ENCODE assay signal across 30 mouse cellular contexts in the genomic region with DNA sequence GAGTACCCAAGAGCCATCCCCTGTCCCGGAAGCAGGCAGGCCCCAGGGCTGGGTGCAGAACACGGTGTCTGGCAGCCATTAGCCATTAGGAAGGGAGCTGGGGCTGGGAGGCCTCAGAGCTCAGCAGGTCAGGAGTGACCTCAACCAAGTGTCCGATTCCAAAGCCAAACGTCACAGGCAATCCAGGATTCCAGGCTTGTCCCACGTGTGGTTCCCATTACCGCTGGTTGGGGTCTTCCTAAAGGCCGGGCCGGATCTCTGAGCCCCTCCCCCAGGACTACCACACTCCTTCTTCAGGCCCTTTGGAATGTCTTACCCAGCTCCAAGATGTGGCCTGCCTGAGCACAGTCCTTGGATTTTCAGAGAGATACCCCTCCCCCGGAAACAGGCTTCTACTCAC. TPM values are rescaled to one million over a fixed set of nuclear protein-coding genes. Genes with fewer than 3 reads are reported as not detected.
DNase-seq lines count a peak whose midpoint lies in the region; ATAC-seq and TF ChIP-seq lines count a peak whose summit lies in the region.
"Had no signal": no experiment of that assay in that cellular context is flagged by ENCODE, and none has a peak within 500 bp of the region (broad histone marks: within the 10 kb centered on the region; RNA-seq: fewer than 3 reads in every experiment).

No protein-coding gene starts in this region.

- no peak for TF ChIP-seq POLR2A in limb, embryonic 14.5 days (IDR thresholded peaks at IDR 0.05; ENCODE audit: borderline replicate concordance, extremely low read depth, insufficient read depth, insufficient read length)

- H3K4me1 ChIP-seq in kidney, postnatal 0 days (replicated peaks; ENCODE audit: insufficient read depth, low read length), result peaks cover 32% of the 10 kb centered on the region
- H3K4me1 ChIP-seq in kidney, embryonic 16.5 days (ENCODE audit: insufficient read depth, low read length), result peaks cover 49% of the 10 kb centered on the region
- peaks cover 13% of the 10 kb centered on the region for H3K4me1 ChIP-seq in embryonic facial prominence, embryonic 11.5 days (ENCODE audit: control insufficient read depth, insufficient read depth, low read length)
- peaks cover 26% of the 10 kb centered on the region for H3K4me1 ChIP-seq in limb, embryonic 14.5 days (ENCODE audit: control insufficient read depth, insufficient read depth, low read length)

- H3K9me3 ChIP-seq in kidney, postnatal 0 days (replicated peaks; ENCODE audit: low read length), result no peaks in the 10 kb centered on the region
- H3K9me3 ChIP-seq in kidney, embryonic 16.5 days (ENCODE audit: low read length), result no peaks in the 10 kb centered on the region
- H3K9me3 ChIP-seq in embryonic facial prominence, embryonic 11.5 days (replicated peaks; ENCODE audit: control insufficient read depth, low read length), result no peaks in the 10 kb centered on the region
- no peaks in the 10 kb centered on the region for H3K9me3 ChIP-seq in limb, embryonic 14.5 days (ENCODE audit: control insufficient read depth, low read length)
- H3K9me3 ChIP-seq: liver, embryonic 13.5 days had no signal

- H3K27me3 ChIP-seq in kidney, postnatal 0 days (ENCODE audit: insufficient read depth, low read length), result no peaks in the 10 kb centered on the region
- peaks cover 22% of the 10 kb centered on the region; the same call in 1 of the 2 replicates for H3K27me3 ChIP-seq in kidney, embryonic 16.5 days (ENCODE audit: insufficient read depth, low read length)
- H3K27me3 ChIP-seq in embryonic facial prominence, embryonic 11.5 days (ENCODE audit: control insufficient read depth, insufficient read depth, low read length), result no peaks in the 10 kb centered on the region
- H3K27me3 ChIP-seq in limb, embryonic 14.5 days (ENCODE audit: control insufficient read depth, insufficient read depth, low read length), result no peaks in the 10 kb centered on the region

- no peaks in the 10 kb centered on the region for H3K36me3 ChIP-seq in kidney, postnatal 0 days (ENCODE audit: insufficient read depth, low read length)
- no peaks in the 10 kb centered on the region for H3K36me3 ChIP-seq in kidney, embryonic 16.5 days (ENCODE audit: insufficient read depth, low read length)
- no peaks in the 10 kb centered on the region for H3K36me3 ChIP-seq in embryonic facial prominence, embryonic 11.5 days (replicated peaks; ENCODE audit: control insufficient read depth, insufficient read depth, low read depth, low read length)
- no peaks in the 10 kb centered on the region for H3K36me3 ChIP-seq in limb, embryonic 14.5 days (ENCODE audit: control insufficient read depth, insufficient read depth, low read length)
- H3K36me3 ChIP-seq: liver, embryonic 13.5 days had no signal

- no peak overlapping the region for H3K4me3 ChIP-seq in kidney, postnatal 0 days (replicated peaks; ENCODE audit: low read depth, low read length)
- no peak overlapping the region for H3K4me3 ChIP-seq in kidney, embryonic 16.5 days (ENCODE audit: low read length)
- H3K4me3 ChIP-seq in embryonic facial prominence, embryonic 11.5 days (ENCODE audit: low read depth, low read length), result no peak overlapping the region
- H3K4me3 ChIP-seq in limb, embryonic 14.5 days (replicated peaks; ENCODE audit: low read length), result no peak overlapping the region
- H3K4me3 ChIP-seq: liver, embryonic 13.5 days had no signal

- 0 out of 2 replicates have a peak overlapping the region, but pooled peaks have one; percentile 2 for H3K27ac ChIP-seq in kidney, postnatal 0 days
- H3K27ac ChIP-seq in kidney, embryonic 16.5 days (ENCODE audit: low read length), result no peak overlapping the region
- H3K27ac ChIP-seq in embryonic facial prominence, embryonic 11.5 days (replicated peaks; ENCODE audit: low read depth, low read length), result peak overlapping the region; percentile 57
- H3K27ac ChIP-seq in limb, embryonic 14.5 days (replicated peaks; ENCODE audit: low read depth, low read length), result no peak overlapping the region
- H3K27ac ChIP-seq: liver, embryonic 13.5 days had no signal

- no peak for ATAC-seq in kidney, postnatal 0 days (replicated peaks; ENCODE audit: low FRiP score, low read depth)
- no peak for ATAC-seq in kidney, embryonic 16.5 days (ENCODE audit: low FRiP score, low TSS enrichment)
- no peak for ATAC-seq in embryonic facial prominence, embryonic 11.5 days (replicated peaks; ENCODE audit: insufficient number of reproducible peaks, low FRiP score, low TSS enrichment, low read depth)
- ATAC-seq in limb, embryonic 14.5 days (ENCODE audit: low FRiP score, low read depth), result 0 out of 2 replicates have a peak, but pooled peaks have one; percentile 23
- ATAC-seq: forebrain, postnatal 0 days; inflammation-experienced regulatory T-cells, adult 6 months had no signal

- TF ChIP-seq CTCF in kidney, postnatal 0 days (IDR thresholded peaks at IDR 0.05; ENCODE audit: low read depth), result no peak

- intact Hi-C loops in heart, postnatal 25 days (cut with DNase I), result no loop called here

- H3K4me2 ChIP-seq in kidney, postnatal 0 days (ENCODE audit: low read length), result no peak overlapping the region
- H3K4me2 ChIP-seq in kidney, embryonic 16.5 days (replicated peaks; ENCODE audit: low read depth, low read length), result no peak overlapping the region
- no peak overlapping the region for H3K4me2 ChIP-seq in embryonic facial prominence, embryonic 11.5 days (ENCODE audit: low read depth, low read length)
- H3K4me2 ChIP-seq in limb, embryonic 14.5 days (replicated peaks; ENCODE audit: low read depth, low read length, severe bottlenecking), result no peak overlapping the region
- H3K4me2 ChIP-seq: heart, embryonic 11.5 days; liver, embryonic 13.5 days had no signal

- WGBS in kidney, postnatal 0 days, result 41% methylated on average over 9 of the region's 9 CpGs
- WGBS in kidney, embryonic 16.5 days, result 29% methylated on average over 9 of the region's 9 CpGs
- WGBS in embryonic facial prominence, embryonic 11.5 days, result 13% methylated on average over 9 of the region's 9 CpGs
- 20% methylated on average over 9 of the region's 9 CpGs for whole genome bisulfite sequencing in limb, embryonic 14.5 days

- H3K9ac ChIP-seq in kidney, postnatal 0 days (ENCODE audit: low read depth, low read length), result no peak overlapping the region
- no peak overlapping the region for H3K9ac ChIP-seq in kidney, embryonic 16.5 days (replicated peaks; ENCODE audit: low read length)
- no peak overlapping the region for H3K9ac ChIP-seq in embryonic facial prominence, embryonic 11.5 days (replicated peaks; ENCODE audit: low read length)
- H3K9ac ChIP-seq in limb, embryonic 14.5 days (ENCODE audit: low read depth, low read length, severe bottlenecking), result no peak overlapping the region
- H3K9ac ChIP-seq: forebrain, postnatal 0 days; liver, embryonic 13.5 days had no signal

- no peak for DNase-seq in kidney, postnatal 0 days (ENCODE audit: low spot score)
- DNase-seq in R1 (ENCODE audit: low read depth, low spot score), result peak; percentile 42
- DNase-seq in embryonic facial prominence, embryonic 11.5 days (ENCODE audit: low spot score), result peak; percentile 85
- DNase-seq in limb, embryonic 14.5 days (ENCODE audit: low spot score), result no peak
- no peak for DNase-seq in layer of hippocampus, postnatal 10 days (ENCODE audit: low spot score in 2 of 2)
- no peak for DNase-seq in cerebellum, adult 11 months
- no peak for DNase-seq in heart, postnatal 25 days (ENCODE audit: low spot score)
- DNase-seq: adrenal gland, adult 8-10 months; cerebellum, adult 11-12 months; forebrain, postnatal 0 days; gastrocnemius, postnatal 14 days; heart, postnatal 14 days; kidney, adult 9 months; liver, embryonic 13.5 days; right cerebral cortex, postnatal 25 days; thymus, postnatal 14 days had no signal

RNA-seq across cellular contexts. Expression of gene Fignl2, which starts 16.6 kb away (rescaled TPM):
- polyA plus RNA-seq in kidney, postnatal 0 days (2015; fragmentation: Nextera tagmentation; extraction: Ambion mirVana), result 0.38 and 0.47 TPM in 2 replicates
- polyA plus RNA-seq in kidney, embryonic 16.5 days (2015; fragmentation: Nextera tagmentation; extraction: Ambion mirVana), result 0.26 and 0.35 TPM in 2 replicates
- polyA plus RNA-seq in embryonic facial prominence, embryonic 11.5 days (2014; fragmentation: Nextera tagmentation; extraction: Ambion mirVana), result 0.72 and 0.81 TPM in 2 replicates
- polyA plus RNA-seq in limb, embryonic 14.5 days (2012; rRNA removed), result 3.7 and 5.4 TPM in 2 replicates
- polyA plus RNA-seq in limb, embryonic 14.5 days (2014; fragmentation: Nextera tagmentation; extraction: Ambion mirVana), result 0.15 and 0.17 TPM in 2 replicates
- 1 to 10 TPM; 1.1 to 1.2 TPM for total RNA-seq in layer of hippocampus, postnatal 10 days (2021)
- 1 to 10 TPM; 1.3 to 1.4 TPM for total RNA-seq in heart, postnatal 25 days (2021)
- polyA plus RNA-seq: inflammation-experienced regulatory T-cells, adult 6 months had no signal

RNA-seq across cellular contexts. Expression of gene Ankrd33, which starts 20.6 kb away (rescaled TPM):
- not detected in 2 replicates for polyA plus RNA-seq in kidney, postnatal 0 days (2015; fragmentation: Nextera tagmentation; extraction: Ambion mirVana)
- polyA plus RNA-seq in kidney, embryonic 16.5 days (2015; fragmentation: Nextera tagmentation; extraction: Ambion mirVana), result not detected in 2 replicates
- polyA plus RNA-seq in embryonic facial prominence, embryonic 11.5 days (2014; fragmentation: Nextera tagmentation; extraction: Ambion mirVana), result not detected in 2 replicates
- polyA plus RNA-seq in limb, embryonic 14.5 days (2012; rRNA removed), result not detected in 2 replicates
- polyA plus RNA-seq in limb, embryonic 14.5 days (2014; fragmentation: Nextera tagmentation; extraction: Ambion mirVana), result not detected in 2 replicates
- total RNA-seq in layer of hippocampus, postnatal 10 days (2021), result not detected
- total RNA-seq in heart, postnatal 25 days (2021), result not detected
- total RNA-seq: forebrain, postnatal 0 days; gastrocnemius, postnatal 14 days; heart, postnatal 14 days; layer of hippocampus, postnatal 25 days; megakaryocyte progenitor cell, adult 5-6 weeks; midbrain, postnatal 0 days had no signal
- polyA plus RNA-seq: brain, embryonic 14.5 days; C2C12; cortical plate, adult 2 months; forebrain, postnatal 0 days; heart, embryonic 11.5 days; inflammation-experienced regulatory T-cells, adult 6 months; large intestine, adult 2 months; liver, embryonic 13.5 days; lung, embryonic 16.5 days; midbrain, postnatal 0 days; neural tube, embryonic 11.5 days; stomach, embryonic 16.5 days had no signal

RNA-seq across cellular contexts. Expression of gene Acvrl1, which starts 33.3 kb away (rescaled TPM):
- polyA plus RNA-seq in kidney, postnatal 0 days (2015; fragmentation: Nextera tagmentation; extraction: Ambion mirVana), result 16.9 and 17.8 TPM in 2 replicates
- 20.6 and 24.4 TPM in 2 replicates for polyA plus RNA-seq in kidney, embryonic 16.5 days (2015; fragmentation: Nextera tagmentation; extraction: Ambion mirVana)
- polyA plus RNA-seq in embryonic facial prominence, embryonic 11.5 days (2014; fragmentation: Nextera tagmentation; extraction: Ambion mirVana), result 3.8 and 4.6 TPM in 2 replicates
- polyA plus RNA-seq in limb, embryonic 14.5 days (2012; rRNA removed), result 16.1 and 17.8 TPM in 2 replicates
- polyA plus RNA-seq in limb, embryonic 14.5 days (2014; fragmentation: Nextera tagmentation; extraction: Ambion mirVana), result 8.2 and 10.2 TPM in 2 replicates
- total RNA-seq in layer of hippocampus, postnatal 10 days (2021), result 1 to 10 TPM; 9.0 to 9.8 TPM
- total RNA-seq in heart, postnatal 25 days (2021), result 10 to 100 TPM; 23.2 to 31.5 TPM

RNA-seq across cellular contexts. Expression of gene Gm47841, which starts 47.8 kb away (rescaled TPM):
- polyA plus RNA-seq in kidney, postnatal 0 days (2015; fragmentation: Nextera tagmentation; extraction: Ambion mirVana), result not detected in 2 replicates
- not detected in 2 replicates for polyA plus RNA-seq in kidney, embryonic 16.5 days (2015; fragmentation: Nextera tagmentation; extraction: Ambion mirVana)
- not detected in 2 replicates for polyA plus RNA-seq in embryonic facial prominence, embryonic 11.5 days (2014; fragmentation: Nextera tagmentation; extraction: Ambion mirVana)
- 0.05 TPM in 1 of 2 replicates, not detected in the other for polyA plus RNA-seq in limb, embryonic 14.5 days (2012; rRNA removed)
- polyA plus RNA-seq in limb, embryonic 14.5 days (2014; fragmentation: Nextera tagmentation; extraction: Ambion mirVana), result not detected in 2 replicates
- total RNA-seq in layer of hippocampus, postnatal 10 days (2021), result not detected
- total RNA-seq in heart, postnatal 25 days (2021), result not detected
- total RNA-seq: forebrain, postnatal 0 days; gastrocnemius, postnatal 14 days; heart, postnatal 14 days; layer of hippocampus, postnatal 25 days; left cerebral cortex, postnatal 14 days; megakaryocyte progenitor cell, adult 5-6 weeks; midbrain, postnatal 0 days had no signal
- polyA plus RNA-seq: brain, embryonic 14.5 days; C2C12; cortical plate, adult 2 months; forebrain, postnatal 0 days; heart, embryonic 11.5 days; inflammation-experienced regulatory T-cells, adult 6 months; large intestine, adult 2 months; liver, embryonic 13.5 days; lung, embryonic 16.5 days; midbrain, postnatal 0 days; neural tube, embryonic 11.5 days; stomach, embryonic 16.5 days had no signal

Comparison
In these comparisons a context has a peak if more than half of its experiments do, and no peak if none do; other contexts are left out.
1. H3K27ac ChIP-seq: peak in kidney, postnatal 0 days (single experiment) and embryonic facial prominence, embryonic 11.5 days (single experiment); none in kidney, embryonic 16.5 days (single experiment) and limb, embryonic 14.5 days (single experiment).
2. DNase-seq: peak in R1 (single experiment) and embryonic facial prominence, embryonic 11.5 days (single experiment); none in kidney, postnatal 0 days (single experiment), limb, embryonic 14.5 days (single experiment), layer of hippocampus, postnatal 10 days (0 of 2), cerebellum, adult 11 months (single experiment) and heart, postnatal 25 days (single experiment).